Mouse (Mus musculus): ENCODE measurements around the gene Opn3.

Opn3 gene

DNA sequence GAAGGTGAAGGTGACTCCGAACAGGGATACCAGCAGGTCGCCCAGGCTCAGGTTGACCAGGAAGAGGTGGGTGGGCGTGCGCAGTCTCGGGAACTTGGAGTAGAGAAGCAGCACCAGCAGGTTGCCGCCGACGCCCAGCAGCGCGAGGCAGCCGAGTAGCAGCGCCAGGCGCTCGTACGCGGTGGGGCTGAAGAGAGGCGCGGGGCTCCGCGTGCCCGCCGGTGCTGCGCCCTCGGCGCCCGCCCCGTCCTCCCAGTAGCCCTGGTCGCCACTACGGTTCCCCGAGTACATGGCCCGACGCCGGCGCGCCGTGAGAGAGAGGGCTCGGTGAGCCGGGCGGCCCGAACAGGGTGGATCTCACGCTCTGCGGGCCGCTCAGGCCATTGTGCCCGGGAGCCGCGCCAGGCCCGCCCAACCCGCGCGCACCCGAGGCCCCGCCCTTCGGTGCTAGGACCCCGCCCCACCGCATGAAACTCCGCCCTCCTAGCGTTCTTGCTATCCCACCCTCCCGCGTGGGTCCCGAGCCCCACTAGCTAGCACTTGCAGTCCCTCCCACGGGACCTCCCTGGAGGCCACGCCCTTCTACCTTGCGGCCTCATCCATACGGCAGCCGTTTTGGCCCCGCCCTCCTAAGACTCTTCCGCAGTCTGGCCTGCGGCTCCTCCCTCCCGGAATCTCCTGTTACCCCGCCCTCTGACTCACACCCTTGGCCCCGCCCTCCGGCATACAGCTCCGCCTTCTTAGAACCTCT is at the start of gene Opn3, which contains the start of gene Chml:
Gene Opn3, minus strand, starts transcription at position 531 of the 751 bp plus-strand sequence.
Gene Chml, minus strand, starts transcription at position 656 of the 751 bp plus-strand sequence.
- DNase-seq (ENCODE audit: low read depth), result peak; percentile 100

DNA sequence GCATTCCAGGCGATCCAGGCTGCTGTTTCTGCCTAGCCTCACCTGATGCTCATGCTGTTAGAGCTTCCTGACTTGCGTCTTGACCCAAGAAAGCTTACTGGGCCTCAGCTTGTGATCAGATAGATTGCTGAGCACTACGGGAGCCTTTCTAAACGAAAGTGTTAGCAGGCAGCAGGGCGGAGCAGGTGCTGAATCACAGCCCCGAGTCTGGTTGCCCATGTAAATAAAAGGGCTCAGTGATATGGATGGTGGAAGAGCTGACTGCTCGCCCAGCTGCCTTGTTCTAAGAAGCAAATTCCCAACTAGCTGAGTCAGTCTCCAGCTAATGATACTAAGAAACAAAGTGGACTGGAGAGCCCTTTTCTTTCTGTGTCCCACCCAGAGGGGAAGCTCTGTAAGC is 33.2 kb upstream of the Opn3 start:
- no peak for DNase-seq (ENCODE audit: low read depth)

GRCm38 (mm10) chr1:175716832-175717231 is 24.3 kb upstream of the Opn3 start:
- DNase-seq (ENCODE audit: low read depth), result no peak

GRCm38 (mm10) chr1:175712338-175712909 is 19.8 kb upstream of the Opn3 start:
- no peak for DNase-seq (ENCODE audit: low read depth)

- DNase-seq (ENCODE audit: low read depth), result no peak
These were observed 15.4 kb upstream of the Opn3 start for GRCm38 (mm10) chr1:175708013-175708412.

- DNase-seq (ENCODE audit: low read depth), result no peak
These were observed 15.0 kb upstream of the Opn3 start for GRCm38 (mm10) chr1:175707599-175707998.

DNA sequence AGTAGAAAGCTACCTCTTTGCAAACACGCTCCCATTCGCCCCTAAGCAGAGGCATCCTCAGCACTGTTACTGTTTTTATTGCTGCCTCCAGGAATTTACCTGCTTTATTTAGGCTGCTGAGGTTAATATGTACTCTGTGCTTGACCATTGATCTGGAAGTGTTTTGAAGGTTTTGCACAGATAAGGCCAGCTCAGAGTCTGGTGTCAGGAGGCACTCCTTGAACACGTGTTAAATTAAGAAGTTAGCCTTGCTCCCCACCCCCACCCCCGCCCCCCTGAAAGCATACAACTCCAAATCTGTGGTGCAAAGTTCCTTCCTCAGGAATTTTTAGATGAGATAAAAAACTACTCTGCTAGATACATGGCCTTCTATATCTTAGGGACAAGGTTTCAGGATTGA is 8.6 kb upstream of the Opn3 start:
- no peak for DNase-seq (ENCODE audit: low read depth)

- peak; percentile 30 for DNase-seq (ENCODE audit: low read depth)
These were observed 7.2 kb upstream of the Opn3 start for GRCm38 (mm10) chr1:175699796-175700195.

GRCm38 (mm10) chr1:175699375-175699774 is 6.8 kb upstream of the Opn3 start:
- no peak for DNase-seq (ENCODE audit: low read depth)

DNA sequence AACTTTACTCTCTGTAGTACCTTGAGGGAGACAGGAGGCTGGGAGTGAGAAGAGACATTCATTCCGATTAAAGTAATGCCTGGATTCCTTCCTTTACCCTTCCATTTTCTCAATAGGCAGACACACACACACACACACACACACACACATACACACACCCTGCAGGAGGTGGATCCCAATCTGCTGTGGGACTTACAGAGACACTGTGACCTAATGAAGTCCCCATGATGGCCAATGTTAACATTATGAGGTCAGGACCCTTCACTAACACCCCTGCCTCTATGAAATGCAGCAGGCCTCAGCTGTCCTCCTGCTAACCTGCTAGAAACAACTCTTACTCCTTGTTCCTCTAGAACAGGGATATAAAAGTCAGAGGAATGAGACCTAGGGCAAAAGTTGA is 5.7 kb upstream of the Opn3 start, which contains the start of gene Wdr64:
Gene Wdr64, plus strand, starts transcription at position 301 of the 400 bp plus-strand sequence.
- DNase-seq (ENCODE audit: low read depth), result no peak

DNA sequence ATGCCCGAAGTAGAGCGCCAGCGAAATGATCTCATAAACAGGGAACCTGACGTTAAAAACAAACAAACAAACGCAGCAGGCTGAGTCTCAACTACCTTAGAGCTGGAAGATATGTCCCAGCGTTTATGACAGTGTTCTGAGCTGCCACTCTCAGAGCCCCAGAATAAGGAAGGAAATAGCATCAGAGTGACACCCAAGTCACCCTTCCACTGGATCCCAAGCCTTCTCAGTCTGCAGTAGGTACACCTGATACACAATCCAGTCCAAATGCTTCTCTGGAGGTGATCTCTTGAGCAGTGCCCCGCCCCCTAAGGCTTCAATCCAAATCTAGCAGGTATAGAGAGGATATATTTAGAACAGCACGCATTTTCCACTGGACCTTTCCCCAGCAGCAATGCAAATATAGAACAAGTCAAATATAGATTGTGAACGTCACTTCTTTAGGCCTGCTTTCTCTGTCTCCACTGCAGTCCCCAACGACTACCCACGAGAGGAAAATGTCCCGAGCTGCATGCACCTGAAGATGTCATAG is 919 bp upstream of the Opn3 start:
- no peak for DNase-seq (ENCODE audit: low read depth)

DNA sequence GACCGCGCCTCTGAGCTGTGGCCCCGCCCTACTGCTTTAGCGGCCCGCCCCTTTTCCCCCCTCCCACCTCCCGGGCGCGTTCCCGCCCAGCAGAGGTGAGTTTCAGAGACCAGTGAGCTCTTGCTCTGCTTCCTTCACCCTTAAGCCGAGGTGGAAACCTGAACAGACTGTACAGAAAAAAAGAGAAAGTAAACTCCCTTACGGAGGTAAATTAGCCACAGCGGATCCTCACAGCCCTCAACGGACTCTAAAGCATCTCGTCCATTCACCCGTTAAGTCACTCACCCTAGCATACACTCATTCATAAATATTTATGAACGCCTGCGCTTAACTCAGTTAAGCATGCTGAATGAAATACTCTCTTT is 403 bp upstream of the Opn3 start:
- no peak for DNase-seq (ENCODE audit: low read depth)

DNA sequence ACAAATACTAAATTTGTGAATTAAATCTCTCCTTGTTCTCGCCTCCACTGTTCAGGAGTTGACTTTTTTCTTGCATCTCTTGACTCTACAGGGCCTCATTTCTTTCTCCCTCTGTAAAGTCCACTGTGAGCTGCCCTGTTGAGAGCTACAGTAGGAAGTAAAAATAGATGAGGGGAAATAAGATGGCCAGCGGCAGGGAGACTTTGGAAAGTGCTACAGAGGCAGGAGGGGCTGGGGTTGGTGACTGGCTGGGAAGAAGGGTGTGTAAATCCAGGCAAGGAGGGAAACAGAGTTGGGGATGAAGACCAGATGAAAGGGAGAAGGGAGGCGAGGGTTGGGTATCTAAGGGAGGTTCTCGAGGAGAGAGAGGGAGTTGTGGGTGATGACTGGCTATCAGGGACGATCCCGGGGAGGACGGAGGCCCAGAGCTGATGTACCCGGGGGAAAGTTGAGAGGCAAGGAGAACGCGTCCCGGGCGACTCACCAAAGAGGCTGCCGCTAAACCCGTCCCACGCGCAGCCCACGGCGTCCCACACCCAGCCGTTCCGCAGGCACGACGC is 810 bp downstream of the Opn3 start:
- DNase-seq (ENCODE audit: low read depth), result peak; percentile 41

GRCm38 (mm10) chr1:175680995-175681394 is 11.6 kb downstream of the Opn3 start:
- no peak for DNase-seq (ENCODE audit: low read depth)

DNA sequence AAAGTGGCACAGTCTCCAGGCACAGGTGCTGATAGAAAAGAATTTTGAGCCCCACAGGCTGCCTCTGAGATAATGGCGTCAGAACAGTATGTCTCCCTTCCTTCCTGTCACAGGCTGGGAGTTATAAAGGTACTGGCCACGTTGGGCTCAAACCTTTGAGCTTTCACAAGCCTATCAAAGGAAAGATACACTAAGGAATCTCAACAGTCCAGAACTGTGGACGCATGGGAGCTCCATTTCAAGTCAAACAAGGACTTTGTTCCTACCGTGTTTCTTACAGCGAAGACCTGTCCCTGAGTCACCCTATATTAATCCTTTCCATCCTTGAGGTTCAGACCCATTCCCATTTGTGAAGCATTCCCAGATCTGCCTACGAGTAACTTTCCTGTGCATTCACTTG is 15.1 kb downstream of the Opn3 start:
- DNase-seq (ENCODE audit: low read depth), result no peak

DNA sequence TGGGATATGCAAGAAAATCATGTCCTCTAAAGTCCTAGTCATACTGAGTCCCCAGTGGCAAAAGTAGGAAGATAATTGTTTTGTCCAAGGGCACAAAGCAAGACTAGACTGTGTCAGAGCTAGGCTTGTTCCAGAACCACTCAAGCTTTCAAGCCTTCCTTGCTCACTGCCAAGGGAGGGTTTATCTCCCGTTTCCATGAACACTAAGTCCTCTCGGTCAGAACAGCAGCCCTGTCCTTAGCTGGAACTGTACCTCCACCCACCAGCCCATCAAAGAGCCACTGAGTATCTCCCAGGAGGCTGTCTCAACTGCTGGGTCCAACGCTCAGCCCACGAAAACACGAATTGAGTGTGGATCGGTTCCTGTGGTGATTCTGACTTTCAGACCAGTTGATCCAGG is 17.5 kb downstream of the Opn3 start:
- DNase-seq (ENCODE audit: low read depth), result no peak

DNA sequence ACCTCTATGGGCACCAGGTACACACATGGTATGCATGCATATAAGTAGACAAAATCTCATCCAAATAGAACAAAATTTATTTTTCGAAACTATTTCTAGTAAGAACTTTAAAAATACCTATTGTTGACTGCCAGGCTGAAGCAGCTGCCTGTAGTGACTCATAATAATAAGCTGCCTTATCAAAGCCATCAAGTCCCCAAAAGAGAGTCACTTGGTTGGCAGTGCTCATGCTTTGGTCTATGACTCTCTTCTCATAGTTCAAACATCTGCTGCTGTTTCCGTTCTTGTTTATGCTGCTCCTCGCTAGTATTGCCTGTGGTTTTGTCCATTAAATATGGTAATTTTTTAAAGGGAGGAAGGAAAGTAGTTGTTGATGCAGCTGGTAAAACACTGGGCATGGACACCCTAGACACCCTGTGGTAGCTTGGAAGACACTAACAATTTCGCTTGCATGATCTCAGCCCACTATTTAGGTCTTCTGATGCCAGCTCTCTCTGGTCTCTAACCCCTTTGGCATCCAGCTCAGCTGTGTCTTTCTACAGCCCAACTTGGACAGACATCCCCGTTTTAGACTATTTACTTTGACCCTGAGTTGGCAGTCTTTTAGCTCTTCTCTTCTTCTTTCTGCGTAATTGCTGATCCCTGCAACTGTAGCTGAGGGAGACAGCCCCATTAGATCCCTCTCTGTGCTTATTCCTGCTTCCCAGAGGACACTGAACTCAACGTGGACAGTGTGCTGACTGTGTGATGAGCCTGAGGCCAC is 18.8 kb downstream of the Opn3 start:
- peak; percentile 67 for DNase-seq (ENCODE audit: low read depth)

DNA sequence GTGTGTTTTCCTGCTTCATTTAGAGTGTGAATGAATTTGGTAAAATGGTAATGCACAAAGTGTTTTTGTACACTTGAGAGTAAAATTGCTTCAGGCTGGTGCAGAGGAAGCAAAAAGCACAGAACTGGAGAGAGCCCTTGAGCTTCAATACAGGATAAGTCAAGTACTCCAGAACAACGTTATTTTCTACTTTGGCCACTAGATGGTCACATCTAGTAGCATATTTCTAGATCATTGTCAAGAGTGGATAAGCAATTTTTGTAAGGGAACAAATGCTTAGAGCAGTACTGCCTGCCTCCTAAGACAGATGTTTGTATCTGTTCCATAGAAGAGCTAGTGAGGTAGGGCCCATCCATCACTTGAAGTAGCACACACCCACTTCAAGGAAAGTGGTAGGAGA is 20.9 kb downstream of the Opn3 start:
- DNase-seq (ENCODE audit: low read depth), result peak; percentile 62

GRCm38 (mm10) chr1:175670042-175670441 is 22.5 kb downstream of the Opn3 start:
- no peak for DNase-seq (ENCODE audit: low read depth)

DNA sequence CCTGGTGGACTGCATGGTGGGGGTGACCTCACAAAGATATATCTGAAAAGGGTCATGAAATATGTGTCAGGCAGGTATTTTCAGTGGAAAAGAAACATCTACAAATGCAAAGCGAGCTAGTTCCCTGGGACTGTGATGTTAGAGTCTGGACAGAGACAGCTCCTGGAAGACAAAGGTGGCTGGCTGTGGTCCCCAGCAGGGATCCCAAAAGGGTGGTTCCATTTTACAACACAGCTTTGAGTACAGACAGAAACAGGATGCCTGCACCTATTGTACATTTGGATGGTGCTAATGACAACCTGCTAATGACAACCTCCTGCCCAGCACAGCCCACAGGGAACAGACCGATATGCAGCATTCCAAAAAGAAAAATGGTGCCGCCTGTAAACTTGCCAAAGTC is 23.1 kb downstream of the Opn3 start:
- DNase-seq (ENCODE audit: low read depth), result no peak

DNA sequence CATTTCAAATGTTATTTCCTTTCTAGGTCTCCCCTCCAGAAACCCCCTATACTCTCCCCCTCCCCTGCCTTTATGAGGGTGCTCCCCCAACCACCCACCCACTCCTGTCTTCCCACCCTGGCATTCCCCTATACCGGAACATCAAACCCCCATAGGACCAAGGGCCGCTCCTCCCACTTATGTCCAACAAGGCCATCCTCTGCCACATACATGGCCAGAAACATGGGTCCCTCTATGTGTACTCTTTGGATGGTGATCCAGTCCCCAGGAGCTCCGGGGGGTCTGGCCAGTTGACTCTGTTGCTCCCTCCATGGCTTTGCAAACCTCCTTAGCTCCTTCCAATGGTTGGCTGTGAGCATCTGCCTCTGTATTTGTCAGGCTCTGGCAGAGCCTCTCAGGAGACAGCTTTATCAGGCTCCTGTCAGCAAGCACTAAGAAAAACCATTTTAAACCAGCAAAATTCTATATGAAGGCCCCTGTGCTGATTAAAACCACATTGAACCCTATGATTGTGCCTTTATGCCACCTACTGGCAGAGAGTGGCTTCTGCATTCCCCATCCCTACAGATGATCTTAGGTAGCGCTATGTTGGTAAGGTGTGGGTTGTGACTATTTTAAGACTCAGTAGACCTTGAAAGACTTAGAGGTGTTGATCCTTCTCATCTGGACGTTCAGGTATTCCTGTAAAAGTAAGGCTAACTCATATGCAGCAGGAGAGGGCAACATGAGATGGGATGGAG is 23.7 kb downstream of the Opn3 start:
- peak; percentile 62 for DNase-seq (ENCODE audit: low read depth)

DNA sequence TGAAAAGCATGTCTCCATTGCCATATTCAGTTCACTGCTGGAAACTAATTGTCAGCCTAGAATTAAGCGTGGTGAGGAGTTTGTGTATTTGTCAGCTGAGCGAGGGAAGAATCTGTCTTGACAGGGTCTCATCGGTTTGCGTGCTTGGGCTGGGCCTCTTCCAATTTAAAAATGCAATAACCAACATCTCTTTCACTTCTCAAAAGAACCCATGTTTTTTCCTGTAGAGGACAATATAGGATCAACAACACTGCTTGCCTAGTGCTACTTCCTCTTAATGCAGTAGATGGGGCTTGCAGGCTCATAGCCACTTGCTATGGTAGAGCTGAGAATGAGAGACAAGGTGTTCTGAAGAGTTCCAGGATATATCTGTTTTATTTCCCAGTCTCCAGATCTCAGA is 32.7 kb downstream of the Opn3 start:
- no peak for DNase-seq (ENCODE audit: low read depth)

All from 416B (cell line).